Mouse (Mus musculus): ENCODE measurements around the gene Wdr74.

- TF ChIP-seq CTCF (IDR thresholded peaks at IDR 0.05; ENCODE audit: control insufficient read depth, insufficient read depth, insufficient replicate concordance, low read depth, low read length) = no peak
- TF ChIP-seq POLR2A (IDR thresholded peaks at IDR 0.05; ENCODE audit: control insufficient read depth, low read depth, low read length) = peak; percentile 76
Measured at GRCm38 (mm10) chr19:8770567-8771270, 35.1 kb downstream of the Wdr74 start, which contains the start of gene Tmem223.
